Mouse (Mus musculus) hematopoietic stem cell, adult 5-6 weeks (primary cell): ENCODE data around the gene Msrb3. TPM values are rescaled to one million over a fixed set of nuclear protein-coding genes. Genes with fewer than 3 reads are reported as not detected.

ENCODE experiments used
- ATAC-seq, 2 experiments: fragments of 125-278 bp in 1 of 2; replicated peaks in 1 of 2; 2 replicates each; pipeline ENCODE4 v1.8.0; 2016 to 2017; ENCODE audit warnings: inconsistent platforms in 2 of 2, mild to moderate bottlenecking in 2 of 2, moderate number of reproducible peaks in 2 of 2, low read depth in 1 of 2, moderate TSS enrichment in 1 of 2; ENCODE audit not compliant: low FRiP score in 2 of 2, poor library complexity in 2 of 2, severe bottlenecking in 2 of 2, insufficient read depth in 1 of 2, low TSS enrichment in 1 of 2
- total RNA-seq: library from RNA; stranded (forward); fragments of 172-1452, 232-1000 nt; gene quantifications from 2 replicates; pipeline ENCODE4 v1.2.3, GENCODE M21; 2017

The Msrb3 gene
- total RNA-seq, 1 experiment from 2014 or later = 12.6 TPM

- no peak for ATAC-seq
Measured at GRCm38 (mm10) chr10:120874261-120874660, 24.6 kb downstream of the Msrb3 start.

GRCm38 (mm10) chr10:120873646-120874201 is 25.2 kb downstream of the Msrb3 start:
- ATAC-seq = no peak

GRCm38 (mm10) chr10:120872483-120872862 is 26.4 kb downstream of the Msrb3 start:
- peak; percentile 74 to 75 for ATAC-seq

GRCm38 (mm10) chr10:120871630-120872482 is 27.0 kb downstream of the Msrb3 start:
- ATAC-seq = no peak

DNA sequence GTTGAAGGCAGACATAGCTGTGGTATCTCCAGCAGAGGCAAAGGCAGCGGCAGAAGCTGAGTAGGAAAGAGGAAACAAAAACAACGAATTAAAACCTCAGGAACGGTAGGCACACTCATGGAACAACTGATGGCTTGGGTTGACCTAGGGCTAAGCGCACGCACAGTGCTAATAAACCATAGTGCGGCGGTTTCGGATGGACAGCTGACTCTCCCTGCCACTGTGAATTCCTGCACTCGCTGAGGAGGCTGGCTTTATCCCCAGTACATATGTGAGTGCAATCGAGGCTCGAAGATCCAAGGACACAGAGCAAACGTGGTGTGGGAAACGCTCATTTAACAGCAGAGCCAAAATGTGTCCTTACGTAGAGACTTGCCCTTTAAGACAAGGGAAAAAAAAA is 27.8 kb downstream of the Msrb3 start:
- no peak for ATAC-seq

DNA sequence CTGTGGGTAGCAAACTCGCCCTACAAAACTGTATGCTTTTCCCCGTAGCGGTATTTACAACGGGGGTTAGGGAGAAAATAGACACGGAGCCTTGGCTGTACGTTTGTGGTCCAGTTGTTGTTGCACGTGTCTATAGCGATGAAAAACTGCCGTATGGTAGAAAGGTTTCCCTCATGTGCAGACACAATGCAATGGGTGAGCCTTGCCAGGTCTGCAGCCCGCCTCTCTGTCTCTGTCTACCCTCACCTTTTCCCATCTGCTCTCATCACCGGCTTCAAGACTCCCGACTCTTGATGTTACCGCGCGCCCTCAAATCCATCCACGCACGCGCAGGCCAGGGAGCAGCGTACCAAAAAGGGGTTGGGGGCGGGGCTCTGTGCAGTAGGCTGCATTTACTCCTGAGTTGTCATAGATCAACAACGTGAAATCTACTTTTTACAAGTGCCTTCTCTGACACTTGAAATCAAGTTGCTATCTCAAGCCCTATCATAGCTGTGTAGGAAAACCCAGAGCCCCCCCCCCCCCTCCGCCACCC is 29.6 kb downstream of the Msrb3 start:
- ATAC-seq = no peak

- peak; percentile 66 to 73; a peak in 2 of 4 replicates for ATAC-seq
Measured at GRCm38 (mm10) chr10:120864446-120864845, 34.5 kb downstream of the Msrb3 start.

DNA sequence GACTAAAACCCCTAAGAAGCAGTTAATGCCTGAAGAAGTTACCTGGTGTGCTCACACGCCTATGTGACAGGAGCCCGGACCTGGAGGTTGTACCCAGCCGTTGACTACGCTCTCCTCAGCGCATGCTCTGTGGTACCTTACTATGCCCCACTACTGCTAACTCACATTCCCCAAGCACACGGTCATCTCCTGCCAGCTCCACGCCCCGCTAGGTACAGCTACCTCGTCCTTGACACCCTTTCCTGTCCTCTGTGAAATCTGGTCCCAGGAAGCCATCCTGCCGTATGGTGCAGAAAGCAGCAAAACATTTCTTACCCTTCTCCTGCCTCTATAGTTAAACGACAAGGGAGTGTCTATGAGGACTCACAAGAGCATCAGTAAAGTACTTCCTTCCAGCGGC is 37.2 kb downstream of the Msrb3 start:
- ATAC-seq = no peak

- ATAC-seq = no peak
Measured at GRCm38 (mm10) chr10:120861194-120861593, 37.7 kb downstream of the Msrb3 start.

GRCm38 (mm10) chr10:120857531-120858001 is 41.3 kb downstream of the Msrb3 start:
- peak; percentile 83 to 88 for ATAC-seq

DNA sequence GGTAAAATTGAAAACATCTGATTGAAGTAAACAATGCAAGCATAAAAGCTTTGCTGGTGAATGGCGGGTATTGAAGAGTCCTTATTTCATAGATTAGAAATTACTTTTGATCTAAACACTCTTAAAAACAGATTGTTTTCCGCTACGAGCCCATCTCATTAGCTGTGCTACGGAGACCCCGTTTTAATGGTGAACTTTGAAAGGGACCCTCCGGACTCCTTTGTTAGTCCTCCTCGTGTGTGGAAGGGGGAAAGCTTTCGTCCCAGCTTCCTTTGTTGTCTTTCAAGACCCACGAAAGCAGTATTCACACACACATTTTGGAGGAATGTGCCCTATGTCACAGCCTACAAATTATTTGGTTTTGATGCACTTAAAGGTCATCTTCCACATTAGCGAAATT is 44.6 kb downstream of the Msrb3 start:
- no peak for ATAC-seq

DNA sequence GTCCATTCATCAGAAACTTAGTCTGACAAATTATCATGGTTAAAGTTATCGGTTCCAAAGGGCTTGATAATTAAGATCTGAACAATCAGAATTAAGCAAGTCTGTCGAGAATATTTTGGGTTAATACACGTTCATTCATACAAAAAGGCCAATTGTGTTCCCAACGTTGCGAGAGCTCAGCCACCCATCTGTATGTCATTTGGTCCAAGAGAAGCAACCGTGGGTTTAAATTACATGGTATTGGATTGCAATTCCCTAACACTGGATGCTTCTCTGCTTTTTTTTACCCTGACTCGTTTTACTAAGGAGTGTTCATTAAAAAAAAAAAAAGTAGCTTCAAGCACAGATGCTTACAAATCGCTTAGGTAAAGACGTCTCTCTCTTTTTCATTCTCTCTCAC is 45.1 kb downstream of the Msrb3 start:
- ATAC-seq = no peak

DNA sequence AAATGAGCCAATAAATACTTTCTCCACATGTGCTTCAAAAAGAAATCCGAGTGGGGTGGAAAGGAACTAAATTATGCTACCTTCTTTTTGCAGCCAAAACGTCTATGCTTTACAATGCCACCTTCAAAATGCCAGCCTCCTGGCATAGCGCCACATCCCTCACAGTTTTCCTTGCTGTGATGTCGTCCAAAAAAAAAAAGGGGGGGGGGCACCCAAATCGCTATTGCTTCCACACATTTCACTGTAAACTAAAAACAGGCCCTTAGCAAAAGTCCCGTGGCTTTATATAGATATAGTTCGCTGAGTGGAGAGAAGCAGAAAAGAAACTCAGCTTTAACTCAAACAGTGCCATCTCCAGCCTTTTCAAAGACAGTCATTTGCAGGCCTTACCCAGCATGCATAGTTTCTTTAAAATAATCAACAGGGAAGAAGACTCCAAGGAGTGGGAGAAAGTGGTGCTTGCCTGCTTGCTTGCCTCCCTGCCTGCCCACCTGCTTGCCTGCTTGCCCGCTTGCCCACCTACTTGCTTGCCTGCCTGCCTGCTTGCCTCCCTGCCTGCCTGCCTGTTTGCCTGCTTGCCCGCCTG is 47.6 kb downstream of the Msrb3 start:
- no peak for ATAC-seq

DNA sequence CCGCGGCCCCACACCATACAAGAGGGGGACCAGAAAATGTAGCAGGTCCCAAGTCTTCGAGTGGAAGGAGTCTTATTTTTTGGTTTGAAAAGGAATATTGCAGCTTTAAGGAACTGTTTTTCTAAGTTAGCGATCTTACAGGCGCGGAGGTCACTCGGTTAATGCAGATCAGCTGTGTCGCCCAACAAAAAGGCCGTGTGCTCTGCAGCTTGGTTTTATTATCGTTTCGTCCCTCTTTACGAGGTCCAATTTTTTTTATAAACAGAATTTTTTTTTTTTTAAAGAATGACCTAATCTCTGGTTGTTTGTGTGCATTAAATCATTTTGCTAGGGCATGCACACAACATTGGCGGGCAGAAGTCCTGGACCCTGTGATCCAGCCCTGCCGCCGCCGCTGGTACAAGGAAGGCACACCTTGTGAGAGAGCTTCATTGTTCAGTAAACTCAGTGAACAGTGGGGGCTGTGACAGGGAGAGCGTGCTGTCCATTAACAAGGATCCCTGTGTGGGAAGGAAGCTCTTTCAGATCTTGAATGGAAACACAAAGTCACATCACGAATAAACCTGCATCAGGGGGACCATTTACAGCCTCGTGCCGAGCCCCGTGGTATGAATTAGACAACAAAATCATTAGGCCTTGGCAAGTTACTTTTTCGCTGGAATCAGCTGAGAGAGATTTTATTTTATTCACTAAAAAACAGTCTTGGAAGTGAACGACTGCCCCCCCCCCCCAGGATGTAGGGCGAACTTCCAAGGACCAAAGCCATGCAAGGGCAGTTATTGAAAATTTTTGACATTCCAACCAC is 48.3 kb downstream of the Msrb3 start:
- ATAC-seq = no peak

DNA sequence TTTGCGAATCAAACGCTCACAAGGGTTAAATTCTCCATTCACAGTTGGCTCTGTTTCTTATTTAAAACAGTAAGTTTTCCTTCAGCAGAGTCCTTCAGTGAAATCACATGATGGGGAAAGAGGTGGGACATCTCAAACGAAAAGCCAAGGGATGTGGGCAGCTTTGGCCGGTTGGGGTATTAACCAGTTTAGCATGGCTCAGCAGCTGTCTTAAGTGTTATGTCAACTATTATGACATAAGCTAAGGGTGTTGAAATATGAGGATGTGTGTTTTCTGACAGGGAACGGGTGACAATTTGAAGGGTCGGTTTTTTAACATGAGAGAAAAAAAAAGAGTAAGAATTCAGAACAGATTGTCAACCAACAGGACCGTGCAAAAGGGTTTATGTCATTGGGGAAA is 50.2 kb downstream of the Msrb3 start:
- ATAC-seq = peak in 1 of 2 experiments; percentile 54; a peak in 1 of 4 replicates

GRCm38 (mm10) chr10:120847785-120848184 is 51.1 kb downstream of the Msrb3 start:
- ATAC-seq = peak in 1 of 2 experiments; percentile 61; a peak in 1 of 4 replicates

DNA sequence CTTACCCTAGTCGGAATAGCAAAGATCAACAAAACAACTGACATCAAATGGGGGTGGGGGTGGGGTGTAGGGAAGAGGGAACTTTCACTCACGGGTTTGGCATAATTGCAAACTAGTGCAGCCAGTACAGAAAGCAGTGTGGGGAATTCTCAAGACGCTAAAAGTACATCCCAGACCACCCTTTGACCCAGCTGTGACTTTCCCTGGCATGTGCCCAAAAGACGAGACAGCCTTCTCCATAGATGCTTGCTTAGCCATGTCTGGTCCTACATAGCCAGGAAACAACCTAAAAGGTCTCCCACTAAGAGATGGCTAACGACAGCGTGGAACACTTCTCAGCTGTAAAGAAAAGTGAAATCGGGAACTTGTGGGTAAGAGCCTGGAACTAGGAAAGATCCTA is 58.9 kb downstream of the Msrb3 start:
- no peak for ATAC-seq
